Mouse (Mus musculus) brain, embryonic 14.5 days (tissue): ENCODE results near the gene Naa40.

ENCODE experiments used
- CTCF ChIP-seq: fragments of 200-500 bp; IDR thresholded peaks from 2 replicates; pipeline ENCODE4 v1.5.1; 2012; ENCODE audit warnings: inconsistent platforms, mild to moderate bottlenecking, moderate library complexity, borderline replicate concordance; ENCODE audit not compliant: insufficient read depth, insufficient read length; ENCODE audit errors: extremely low read depth
- POLR2A ChIP-seq: fragments of 200-500 bp; IDR thresholded peaks from 2 replicates; pipeline ENCODE4 v1.6.1; 2012; ENCODE audit warnings: mild to moderate bottlenecking, inconsistent platforms, borderline replicate concordance; ENCODE audit not compliant: poor library complexity, insufficient read depth, insufficient read length, severe bottlenecking; ENCODE audit errors: extremely low read depth

DNA sequence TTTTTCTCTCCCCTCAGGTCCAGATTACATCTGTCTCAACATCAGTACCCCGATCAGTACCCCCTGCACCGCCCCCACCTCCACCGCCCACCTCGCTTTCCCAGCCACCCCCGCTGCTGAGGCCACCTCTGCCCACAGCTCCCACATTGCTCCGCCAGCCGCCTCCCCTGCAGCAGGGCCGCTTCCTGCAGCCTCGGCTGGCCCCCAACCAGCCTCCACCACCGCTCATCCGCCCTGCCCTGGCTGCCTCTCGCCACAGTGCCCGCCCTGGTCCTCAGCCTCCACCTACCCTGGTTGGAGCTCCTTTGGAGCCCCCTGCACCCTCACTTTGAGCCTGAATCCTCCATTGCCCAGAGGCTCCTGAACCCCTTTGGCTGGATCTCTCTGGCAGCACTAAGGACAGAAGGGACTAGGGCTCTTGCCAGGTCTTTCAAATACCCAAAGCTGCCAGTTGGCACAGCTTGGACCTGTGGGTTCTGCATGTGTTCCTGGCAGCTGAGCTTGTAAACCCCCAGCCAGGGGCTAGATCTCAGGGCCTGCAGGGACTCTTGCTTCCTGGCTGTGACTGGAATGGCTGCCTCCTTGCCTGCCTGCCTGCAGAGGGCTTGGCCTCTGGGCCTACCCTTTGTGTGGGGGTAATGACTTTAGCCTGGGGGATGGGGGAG, 33.5 kb upstream of the Naa40 start:
- TF ChIP-seq CTCF (no peak), POLR2A (no peak)
